Mouse (Mus musculus) cerebellum, postnatal 25 days (tissue): Measurements from ENCODE around the gene Slx.
"Not testable (repeated sequence)": the region's sequence is repeated elsewhere in the genome, so short reads cannot be mapped to it uniquely, and the experiment has no call there.

Source experiments
- DNase-seq, 2 experiments: peaks; one replicate each; pipeline ENCODE4 v3.0.0; 2021; ENCODE audit warnings: mixed read lengths in 2 of 2

Slx gene

DNA sequence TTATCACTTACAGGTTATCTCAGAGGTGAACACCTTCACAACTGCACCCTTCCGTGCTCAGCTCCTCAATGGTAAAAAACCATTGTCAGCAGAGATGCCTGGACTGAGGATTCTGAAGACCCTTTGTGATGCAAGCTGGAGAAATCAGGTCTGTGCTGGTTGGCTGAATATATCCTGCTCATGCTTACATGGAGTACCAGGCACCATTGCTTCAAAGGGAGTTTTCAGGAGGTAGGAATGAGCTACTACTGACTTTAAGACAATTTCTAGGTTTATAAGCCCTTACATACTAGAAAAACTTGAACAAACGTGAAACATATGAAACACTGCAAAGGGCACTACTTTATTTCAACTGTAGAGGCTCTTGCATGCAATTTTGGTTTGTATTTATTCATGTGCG is at the start of gene Slx:
TSS of gene Slx (minus strand) at position 101 of the 400 bp plus-strand sequence.
- DNase-seq: not testable (repeated sequence)
